Mouse (Mus musculus) midbrain, embryonic 13.5 days (tissue): Measurements from ENCODE around the gene Olfr633. TPM values are rescaled to one million over a fixed set of nuclear protein-coding genes. Genes with fewer than 3 reads are reported as not detected.

Source experiments
- polyA plus RNA-seq: library from polyadenylated mRNA; unstranded; fragments of >200 nt; fragmentation: Nextera tagmentation; extraction: Ambion mirVana; gene quantifications from 2 replicates; pipeline ENCODE4 v1.2.1, GENCODE M21; 2015

Gene Olfr633
- polyA plus RNA-seq, 1 experiment from 2014 or later: not detected

Other genes with a start within 250 kb of the Olfr633 start
- gene Olfr243, start 229.8 kb upstream of the Olfr633 start, polyA plus RNA-seq: not detected in 2 replicates
- not detected in 2 replicates for gene Olfr628, start 214.1 kb upstream of the Olfr633 start, polyA plus RNA-seq
- gene Olfr629, start 199.5 kb upstream of the Olfr633 start, polyA plus RNA-seq: not detected in 2 replicates
- not detected in 2 replicates for gene Olfr630, start 187.1 kb upstream of the Olfr633 start, polyA plus RNA-seq
- gene Olfr69, start 172.8 kb upstream of the Olfr633 start, polyA plus RNA-seq: not detected in 2 replicates
- not detected in 2 replicates for gene Olfr68, start 164.7 kb upstream of the Olfr633 start, polyA plus RNA-seq
- gene Olfr67, start 152.6 kb upstream of the Olfr633 start, polyA plus RNA-seq: not detected in 2 replicates
- 1,031 and 1,160 TPM in 2 replicates for gene Hbb-bt, start 130.4 kb upstream of the Olfr633 start, polyA plus RNA-seq
- 2,098 and 2,335 TPM in 2 replicates for gene Hbb-bs, start 116.3 kb upstream of the Olfr633 start, polyA plus RNA-seq
- gene Hbb-bh2, start 103.9 kb upstream of the Olfr633 start, polyA plus RNA-seq: not detected in 2 replicates
- gene Hbb-bh1, start 101.3 kb upstream of the Olfr633 start, polyA plus RNA-seq: 37.1 and 47.9 TPM in 2 replicates
- 4,013 and 4,161 TPM in 2 replicates for gene Hbb-y, start 91.2 kb upstream of the Olfr633 start, polyA plus RNA-seq
- not detected in 2 replicates for gene Olfr66, start 58.2 kb upstream of the Olfr633 start, polyA plus RNA-seq
- gene Olfr64, start 50.0 kb upstream of the Olfr633 start, polyA plus RNA-seq: not detected in 2 replicates
- gene Olfr65, start 41.0 kb upstream of the Olfr633 start, polyA plus RNA-seq: not detected in 2 replicates
- gene Olfr631, start 15.6 kb upstream of the Olfr633 start, polyA plus RNA-seq: not detected in 2 replicates
- not detected in 2 replicates for gene Olfr632, start 10.1 kb upstream of the Olfr633 start, polyA plus RNA-seq
- gene Olfr635, start 26.7 kb downstream of the Olfr633 start, polyA plus RNA-seq: 0.03 TPM in 1 of 2 replicates, not detected in the other
- gene Olfr638, start 54.3 kb downstream of the Olfr633 start, polyA plus RNA-seq: not detected in 2 replicates
- 0.03 TPM in 1 of 2 replicates, not detected in the other for gene Olfr639, start 72.9 kb downstream of the Olfr633 start, polyA plus RNA-seq
- gene Olfr640, start 81.1 kb downstream of the Olfr633 start, polyA plus RNA-seq: not detected in 2 replicates
- gene Olfr641, start 91.0 kb downstream of the Olfr633 start, polyA plus RNA-seq: not detected in 2 replicates
- gene Olfr642, start 108.2 kb downstream of the Olfr633 start, polyA plus RNA-seq: not detected in 2 replicates
- not detected in 2 replicates for gene 4930516K23Rik, start 117.0 kb downstream of the Olfr633 start, polyA plus RNA-seq
- gene Olfr644, start 127.4 kb downstream of the Olfr633 start, polyA plus RNA-seq: not detected in 2 replicates
- gene Olfr645, start 141.0 kb downstream of the Olfr633 start, polyA plus RNA-seq: not detected in 2 replicates
- gene Olfr646, start 160.4 kb downstream of the Olfr633 start, polyA plus RNA-seq: not detected in 2 replicates
- gene Ubqln5, start 185.4 kb downstream of the Olfr633 start, polyA plus RNA-seq: not detected in 2 replicates
- not detected in 2 replicates for gene Olfr643, start 193.0 kb downstream of the Olfr633 start, polyA plus RNA-seq
- gene Ubqln3, start 198.8 kb downstream of the Olfr633 start, polyA plus RNA-seq: not detected in 2 replicates
- not detected in 2 replicates for gene Ubqlnl, start 206.1 kb downstream of the Olfr633 start, polyA plus RNA-seq
- not detected in 2 replicates for gene Olfm5, start 220.4 kb downstream of the Olfr633 start, polyA plus RNA-seq
- gene Olfr648, start 239.0 kb downstream of the Olfr633 start, polyA plus RNA-seq: 0.26 and 0.46 TPM in 2 replicates